12 mouse cellular contexts compared by ENCODE assay signal in the genomic region with DNA sequence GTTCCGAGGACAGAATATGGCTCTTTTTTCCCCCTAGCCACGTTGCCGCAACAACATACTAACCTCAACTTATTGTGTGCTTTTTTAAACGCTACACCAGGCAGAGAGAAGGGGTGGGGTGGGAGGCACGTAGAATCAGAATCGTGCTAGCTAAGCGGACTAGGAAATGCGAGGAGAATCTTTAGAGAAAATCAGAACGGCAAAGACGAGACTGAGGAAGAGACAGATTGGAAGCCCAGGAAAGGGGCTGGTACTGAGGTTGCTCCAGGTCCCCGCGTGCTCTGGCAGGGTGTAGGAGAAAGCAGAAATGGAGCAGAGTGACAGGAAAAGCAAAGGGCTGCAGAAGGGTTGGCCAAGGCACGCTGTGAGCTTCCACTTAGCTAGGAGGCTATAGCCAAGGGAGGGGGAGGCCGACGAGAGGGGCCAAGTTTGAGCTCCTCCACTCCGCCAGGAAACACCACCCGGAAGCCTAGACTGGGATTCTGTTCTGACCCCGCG. TPM values are rescaled to one million over a fixed set of nuclear protein-coding genes. Genes with fewer than 3 reads are reported as not detected.
DNase-seq lines count a peak whose midpoint lies in the region; ATAC-seq and TF ChIP-seq lines count a peak whose summit lies in the region.
"Had no signal": no experiment of that assay in that cellular context is flagged by ENCODE, and none has a peak within 500 bp of the region (broad histone marks: within the 10 kb centered on the region; RNA-seq: fewer than 3 reads in every experiment).

No protein-coding gene starts in this region.

- H3K9ac ChIP-seq in forebrain, embryonic 15.5 days (replicated peaks) = no peak overlapping the region
- H3K9ac ChIP-seq in forebrain, postnatal 0 days = no peak overlapping the region

- no peak for DNase-seq in forebrain, postnatal 0 days
- DNase-seq in right cerebral cortex, postnatal 4 days = peak; percentile 4
- DNase-seq in right cerebral cortex, postnatal 10 days (ENCODE audit: low spot score in 2 of 2) = no peak
- peak; percentile 71 for DNase-seq in limb, embryonic 10.5 days (ENCODE audit: low spot score)
- DNase-seq in splenic B cell, adult 2 months (ENCODE audit: low read depth, low spot score) = peak; percentile 48
- no peak for DNase-seq in lung, postnatal 10 days
- no peak for DNase-seq in thymus, postnatal 25 days
- DNase-seq: cerebellum, adult 11 months had no signal

- no peak overlapping the region for H3K27ac ChIP-seq in forebrain, embryonic 15.5 days (replicated peaks)
- no peak overlapping the region for H3K27ac ChIP-seq in forebrain, postnatal 0 days (ENCODE audit: low read depth, low read length)
- no peak overlapping the region for H3K27ac ChIP-seq in limb, embryonic 10.5 days
- H3K27ac ChIP-seq: layer of hippocampus, adult 2 months had no signal

- no peaks in the 10 kb centered on the region for H3K9me3 ChIP-seq in forebrain, embryonic 15.5 days
- H3K9me3 ChIP-seq in forebrain, postnatal 0 days (ENCODE audit: low read length) = no peaks in the 10 kb centered on the region
- no peaks in the 10 kb centered on the region for H3K9me3 ChIP-seq in limb, embryonic 10.5 days (replicated peaks)

- H3K4me1 ChIP-seq in forebrain, embryonic 15.5 days = peaks cover 15% of the 10 kb centered on the region
- no peaks in the 10 kb centered on the region for H3K4me1 ChIP-seq in forebrain, postnatal 0 days (ENCODE audit: insufficient read depth)
- H3K4me1 ChIP-seq in limb, embryonic 10.5 days = peaks cover 33% of the 10 kb centered on the region

- no peak overlapping the region for H3K4me2 ChIP-seq in forebrain, embryonic 15.5 days (replicated peaks)
- H3K4me2 ChIP-seq in forebrain, postnatal 0 days (ENCODE audit: low read depth) = no peak overlapping the region

- ATAC-seq in forebrain, embryonic 15.5 days (replicated peaks) = 0 out of 2 replicates have a peak, but pooled peaks have one; percentile 19
- ATAC-seq in forebrain, postnatal 0 days = no peak

- no peak overlapping the region for H3K4me3 ChIP-seq in forebrain, embryonic 15.5 days
- H3K4me3 ChIP-seq in forebrain, postnatal 0 days (ENCODE audit: low read depth, low read length) = no peak overlapping the region
- H3K4me3 ChIP-seq in limb, embryonic 10.5 days = peak overlapping the region; percentile 35
- H3K4me3 ChIP-seq: layer of hippocampus, adult 2 months had no signal

- H3K36me3 ChIP-seq in forebrain, embryonic 15.5 days = no peaks in the 10 kb centered on the region
- no peaks in the 10 kb centered on the region for H3K36me3 ChIP-seq in forebrain, postnatal 0 days (ENCODE audit: insufficient read depth)
- no peaks in the 10 kb centered on the region for H3K36me3 ChIP-seq in limb, embryonic 10.5 days
- no peaks in the 10 kb centered on the region; the same call in 1 of the 2 replicates for H3K36me3 ChIP-seq in splenic B cell, adult 2 months (ENCODE audit: control insufficient read depth, insufficient read depth, low read length, poor library complexity, severe bottlenecking)

- H3K27me3 ChIP-seq in forebrain, embryonic 15.5 days = peaks cover 80% of the 10 kb centered on the region
- peaks cover 64% of the 10 kb centered on the region for H3K27me3 ChIP-seq in forebrain, postnatal 0 days (ENCODE audit: insufficient read depth, low read length)
- peaks cover 99% of the 10 kb centered on the region for H3K27me3 ChIP-seq in limb, embryonic 10.5 days (ENCODE audit: low read depth, poor library complexity, severe bottlenecking)
- H3K27me3 ChIP-seq in splenic B cell, adult 2 months (ENCODE audit: control insufficient read depth, insufficient read depth, low read length, poor library complexity, severe bottlenecking) = no peaks in the 10 kb centered on the region

- no peak for TF ChIP-seq CTCF in forebrain, postnatal 0 days (IDR thresholded peaks at IDR 0.05; ENCODE audit: low read depth)

- 1% methylated on average over 19 of the region's 19 CpGs for WGBS in forebrain, embryonic 15.5 days
- WGBS in forebrain, postnatal 0 days = 2% methylated on average over 19 of the region's 19 CpGs
- 1% methylated on average over 19 of the region's 19 CpGs for WGBS in limb, embryonic 10.5 days

RNA-seq across cellular contexts. Expression of gene Pax5, which starts 3.3 kb away (rescaled TPM):
- polyA plus RNA-seq in forebrain, embryonic 15.5 days (2015; fragmentation: Nextera tagmentation; extraction: Ambion mirVana) = 0.19 and 0.22 TPM in 2 replicates
- 0.14 and 1.5 TPM in 2 replicates for total RNA-seq in forebrain, postnatal 0 days (2014; rRNA removed)
- polyA plus RNA-seq in forebrain, postnatal 0 days (2015; fragmentation: Nextera tagmentation; extraction: Ambion mirVana) = 0.01 TPM in 1 of 2 replicates, not detected in the other
- polyA plus RNA-seq in limb, embryonic 10.5 days (2016; fragmentation: Nextera tagmentation; extraction: Ambion mirVana) = 0.05 and 0.35 TPM in 2 replicates
- total RNA-seq: hematopoietic stem cell, adult 5-6 weeks had no signal
- polyA plus RNA-seq: stomach, embryonic 14.5 days had no signal

RNA-seq across cellular contexts. Expression of gene Zcchc7, which starts 42.1 kb away (rescaled TPM):
- 39.8 and 41.0 TPM in 2 replicates for polyA plus RNA-seq in forebrain, embryonic 15.5 days (2015; fragmentation: Nextera tagmentation; extraction: Ambion mirVana)
- 23.6 and 24.1 TPM in 2 replicates for total RNA-seq in forebrain, postnatal 0 days (2014; rRNA removed)
- polyA plus RNA-seq in forebrain, postnatal 0 days (2015; fragmentation: Nextera tagmentation; extraction: Ambion mirVana) = 18.1 and 27.5 TPM in 2 replicates
- polyA plus RNA-seq in limb, embryonic 10.5 days (2016; fragmentation: Nextera tagmentation; extraction: Ambion mirVana) = 20.2 and 20.5 TPM in 2 replicates

Comparison
In these comparisons a context has a peak if more than half of its experiments do, and no peak if none do; other contexts are left out.
1. DNase-seq: peak in right cerebral cortex, postnatal 4 days (single experiment), limb, embryonic 10.5 days (single experiment) and splenic B cell, adult 2 months (single experiment); none in forebrain, postnatal 0 days (single experiment), right cerebral cortex, postnatal 10 days (0 of 2), lung, postnatal 10 days (single experiment) and thymus, postnatal 25 days (single experiment).